In genomic region chr12:69809439-69809838, GRCm38 (mm10) we compare ENCODE assay signal across 19 mouse cellular contexts. TPM values are rescaled to one million over a fixed set of nuclear protein-coding genes. Genes with fewer than 3 reads are reported as not detected.
"Had no signal": no experiment of that assay in that cellular context is flagged by ENCODE, and none has a peak within 500 bp of the region (broad histone marks: within the 10 kb centered on the region; RNA-seq: fewer than 3 reads in every experiment).

No protein-coding gene starts in this region.

- DNase-seq: kidney, adult 18-20 months; kidney, adult 9 months; kidney, postnatal 25 days; left cerebral cortex, postnatal 4 days; liver, embryonic 13.5 days; lung, adult 2 months; lung, postnatal 14 days; lung, postnatal 4 days; retina, postnatal 1 day; right cerebral cortex, postnatal 25 days; spleen, adult 18-20 months; thymus, postnatal 25 days had no signal

- H3K27me3 ChIP-seq: limb, embryonic 13.5 days; liver, embryonic 13.5 days; midbrain, embryonic 12.5 days; midbrain, embryonic 15.5 days; neural tube, embryonic 12.5 days; neural tube, embryonic 15.5 days; stomach, embryonic 15.5 days had no signal

- H3K27ac ChIP-seq: limb, embryonic 13.5 days; liver, embryonic 13.5 days; midbrain, embryonic 12.5 days; midbrain, embryonic 15.5 days; neural tube, embryonic 12.5 days; neural tube, embryonic 15.5 days; stomach, embryonic 15.5 days had no signal

- ATAC-seq: midbrain, embryonic 15.5 days had no signal

- H3K4me3 ChIP-seq: limb, embryonic 13.5 days; liver, embryonic 13.5 days; midbrain, embryonic 12.5 days; midbrain, embryonic 15.5 days; neural tube, embryonic 12.5 days; neural tube, embryonic 15.5 days; stomach, embryonic 15.5 days had no signal

- H3K9me3 ChIP-seq: limb, embryonic 13.5 days; liver, embryonic 13.5 days; midbrain, embryonic 12.5 days; midbrain, embryonic 15.5 days; neural tube, embryonic 12.5 days; neural tube, embryonic 15.5 days; stomach, embryonic 15.5 days had no signal

- H3K4me1 ChIP-seq: midbrain, embryonic 15.5 days; neural tube, embryonic 12.5 days; neural tube, embryonic 15.5 days had no signal

- H3K4me2 ChIP-seq: limb, embryonic 13.5 days; liver, embryonic 13.5 days; midbrain, embryonic 12.5 days; midbrain, embryonic 15.5 days; neural tube, embryonic 12.5 days; neural tube, embryonic 15.5 days; stomach, embryonic 15.5 days had no signal

- H3K9ac ChIP-seq: limb, embryonic 13.5 days; liver, embryonic 13.5 days; midbrain, embryonic 12.5 days; midbrain, embryonic 15.5 days; neural tube, embryonic 12.5 days; neural tube, embryonic 15.5 days; stomach, embryonic 15.5 days had no signal

RNA-seq across cellular contexts. Expression of gene Cdkl1, which starts 18.4 kb away (rescaled TPM):
- total RNA-seq: megakaryocyte progenitor cell, adult 5-6 weeks had no signal
